Mouse (Mus musculus) adrenal gland, postnatal 4 days (tissue): ENCODE data around the gene Wwc1. TPM values are rescaled to one million over a fixed set of nuclear protein-coding genes. Genes with fewer than 3 reads are reported as not detected.

Source experiments
- DNase-seq, 2 experiments: peaks; one replicate each; pipeline ENCODE4 v3.0.0; 2021 to 2022; ENCODE audit warnings: low spot score in 2 of 2, mixed read lengths in 2 of 2
- total RNA-seq, 2 experiments: library from RNA; stranded (reverse); gene quantifications; 2 replicates each; pipeline ENCODE4 v1.2.3; 2021

The Wwc1 gene
- total RNA-seq, 2 experiments from 2014 or later = 39.6 to 57.7 TPM

DNA sequence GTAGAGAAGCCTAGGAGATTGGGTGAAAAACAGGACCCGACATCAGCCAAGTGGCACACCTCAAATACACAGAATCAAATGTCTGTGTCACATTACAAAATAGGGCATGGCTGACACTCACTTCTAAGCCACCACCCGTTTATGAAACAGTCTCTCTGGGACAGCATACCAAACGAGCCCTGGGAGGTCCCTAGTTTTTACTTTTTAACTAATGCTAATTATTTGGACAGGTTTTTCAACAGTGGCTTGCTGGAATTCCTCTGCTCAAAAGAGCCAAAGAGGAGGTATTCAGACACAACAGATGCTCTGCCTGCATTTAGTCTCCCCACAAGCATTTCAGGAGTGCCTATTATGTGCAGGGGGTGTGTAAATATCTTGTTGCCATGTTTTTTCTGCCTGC lies 44.7 kb downstream of the Wwc1 start:
- no peak for DNase-seq

DNA sequence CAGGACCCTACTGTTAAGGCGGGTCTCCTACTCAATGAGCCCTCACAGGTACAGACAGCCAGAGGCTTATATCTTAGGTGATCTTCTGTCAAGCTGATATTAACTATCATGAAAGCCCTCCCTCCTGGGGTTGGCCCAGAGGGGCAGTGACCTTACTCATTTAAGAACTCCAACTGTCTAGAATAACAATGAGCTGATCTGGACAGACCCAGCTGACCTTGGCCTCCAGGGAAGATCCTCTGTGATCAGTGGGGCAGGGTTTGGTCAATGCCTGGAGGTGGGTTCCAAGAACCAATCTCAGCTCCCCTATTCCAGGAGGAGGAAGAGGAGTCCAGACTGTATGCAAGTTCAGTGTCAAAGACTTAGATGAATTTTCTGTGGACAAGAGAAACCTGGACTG lies 45.2 kb downstream of the Wwc1 start:
- DNase-seq = no peak

DNA sequence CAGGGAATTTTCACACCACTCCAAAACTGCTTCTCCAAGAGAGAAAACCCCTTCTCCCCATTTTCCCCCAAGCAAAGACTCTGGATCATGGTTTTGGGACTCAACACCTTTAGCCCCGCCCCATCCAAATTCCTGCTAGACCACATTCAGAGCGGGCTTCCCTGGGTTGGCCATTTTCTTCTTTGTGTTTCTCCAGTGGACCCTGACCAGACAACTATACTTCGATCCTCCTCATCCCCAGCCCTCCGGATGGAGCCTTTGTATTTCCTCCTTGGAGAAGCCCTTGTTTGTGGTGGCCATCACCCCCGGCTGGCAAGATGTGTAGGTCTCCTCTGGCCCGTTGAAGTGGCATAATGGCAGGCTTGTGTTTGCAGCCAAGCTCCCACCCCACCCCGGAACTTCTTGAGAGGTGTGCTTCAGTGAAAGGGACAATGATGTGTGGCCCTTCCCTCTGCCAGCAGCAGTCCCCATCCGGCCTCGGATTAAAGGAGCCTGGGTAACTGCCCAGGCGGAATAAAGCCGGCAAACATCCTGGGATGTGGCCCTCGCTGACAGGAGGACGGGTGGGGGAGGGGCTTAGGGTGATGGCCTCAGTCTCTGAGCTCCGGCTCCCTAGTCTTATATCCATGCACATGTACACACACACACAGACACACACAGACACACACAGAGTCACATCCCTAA lies 46.8 kb downstream of the Wwc1 start:
- DNase-seq = no peak

DNA sequence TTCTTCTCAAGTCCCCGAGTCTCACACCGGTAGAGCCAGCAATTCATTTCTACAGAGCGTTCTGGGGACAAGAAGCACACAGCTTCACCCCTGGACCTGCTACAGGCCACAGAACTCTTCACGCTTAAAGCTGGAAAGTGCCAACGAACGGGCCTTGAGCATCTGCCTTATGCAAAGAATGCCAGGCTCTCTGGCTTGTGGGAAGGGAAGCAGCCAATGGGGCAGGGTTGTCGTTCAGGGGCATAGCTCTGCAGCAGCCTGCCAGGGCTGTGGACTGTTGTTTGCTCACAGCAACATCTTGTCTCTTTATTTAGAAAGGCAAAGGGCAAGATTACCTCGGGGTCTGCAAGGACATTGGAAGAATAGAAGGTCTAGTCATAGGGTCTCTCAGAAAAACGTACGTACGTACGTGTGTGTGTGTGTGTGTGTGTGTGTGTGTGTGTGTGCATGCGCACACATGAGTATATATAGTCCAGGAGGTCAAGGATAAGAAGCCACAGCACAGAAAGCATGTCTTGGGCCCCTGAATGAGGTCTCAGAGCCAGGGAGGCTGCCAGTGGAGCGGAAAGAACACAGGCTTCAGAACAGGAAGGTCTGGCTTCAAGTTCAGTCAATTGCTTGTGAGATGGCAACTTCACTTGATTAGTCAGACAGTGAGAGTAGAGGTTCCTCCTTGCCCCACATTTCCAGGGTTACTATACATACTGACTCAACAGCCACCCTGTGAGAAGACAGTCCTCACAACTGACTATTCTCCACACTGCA lies 48.0 kb downstream of the Wwc1 start:
- no peak for DNase-seq

DNA sequence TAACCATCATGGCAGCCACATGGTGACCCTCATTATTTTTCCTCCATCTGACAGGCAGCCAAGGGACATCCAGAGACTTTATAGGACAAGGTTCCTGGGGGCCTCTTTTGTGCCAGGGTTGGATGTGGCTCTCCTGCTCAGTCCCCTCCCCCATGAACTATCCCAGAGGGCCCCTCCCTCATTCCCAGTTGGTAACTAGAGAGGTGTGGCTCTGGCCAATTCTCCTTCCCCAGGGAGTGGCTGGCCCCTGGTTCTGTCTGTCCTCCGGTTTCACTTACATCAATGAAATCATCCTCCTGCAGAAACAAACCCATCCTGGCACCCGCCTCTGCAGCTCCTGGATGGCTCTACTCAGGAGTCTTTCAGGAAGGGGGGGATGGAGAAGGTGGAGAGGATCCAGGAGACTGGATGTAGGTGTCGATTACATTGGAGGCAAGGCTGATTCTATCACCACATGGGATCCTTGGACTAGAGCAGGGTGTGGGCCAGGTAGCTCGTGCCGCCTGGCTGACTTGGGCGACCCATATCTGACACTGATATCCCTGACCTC lies 49.7 kb downstream of the Wwc1 start:
- no peak for DNase-seq

DNA sequence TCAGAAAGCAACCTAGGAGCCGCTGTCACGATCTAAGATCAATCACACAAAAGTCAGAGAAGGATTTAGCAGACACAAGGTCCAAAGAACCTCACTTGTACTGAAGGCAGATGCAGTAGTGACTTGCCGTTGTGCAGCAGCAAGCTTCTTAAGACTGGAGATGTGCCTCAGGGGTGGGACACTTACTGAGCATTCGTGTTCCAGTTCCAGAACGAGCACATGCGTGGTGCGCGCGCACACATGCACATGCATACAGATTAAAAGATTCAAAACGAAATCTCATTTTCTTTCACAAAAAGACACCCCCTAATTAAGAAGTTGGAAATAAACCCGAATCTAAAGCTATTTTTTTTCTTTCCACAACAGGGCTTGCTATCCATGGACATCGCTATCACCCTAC lies 51.9 kb downstream of the Wwc1 start:
- no peak for DNase-seq

DNA sequence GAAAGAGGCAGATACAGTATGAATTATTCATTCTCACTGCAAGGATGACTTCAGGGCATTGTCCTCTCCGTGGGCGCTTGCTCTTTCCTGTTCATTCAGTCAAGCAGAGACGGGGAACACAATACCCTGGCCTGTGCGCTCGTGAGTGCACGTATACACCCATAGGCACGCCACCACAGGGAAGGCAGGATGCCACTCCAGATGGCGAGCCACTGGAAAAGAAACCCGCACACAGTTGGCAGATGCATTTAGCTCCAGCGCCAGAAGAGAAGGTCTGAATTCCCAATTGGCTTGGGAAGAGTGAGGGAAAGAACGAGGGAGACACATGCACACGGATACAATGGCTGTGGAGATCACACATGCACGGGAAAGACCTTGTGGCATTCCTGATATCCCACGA lies 53.0 kb downstream of the Wwc1 start:
- DNase-seq = no peak

DNA sequence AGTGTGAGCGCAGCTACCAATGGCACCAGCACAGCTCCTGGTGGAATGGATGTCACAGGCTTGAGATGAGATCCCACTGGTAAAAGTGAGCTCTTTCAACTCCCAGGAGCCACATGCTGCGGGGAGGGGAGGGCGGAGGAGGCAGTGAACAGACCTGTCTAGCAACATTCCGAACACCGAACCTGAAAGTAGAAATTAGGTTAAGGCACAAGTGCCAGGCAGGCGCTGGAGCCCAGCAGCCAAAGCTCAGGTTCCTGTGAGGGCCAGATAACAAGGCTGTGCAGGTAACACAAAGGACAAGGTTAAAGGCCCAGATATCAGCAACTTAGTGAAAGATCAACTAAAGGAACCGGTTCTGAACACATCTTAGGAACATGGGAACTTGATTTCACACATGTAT lies 54.7 kb downstream of the Wwc1 start:
- no peak for DNase-seq

DNA sequence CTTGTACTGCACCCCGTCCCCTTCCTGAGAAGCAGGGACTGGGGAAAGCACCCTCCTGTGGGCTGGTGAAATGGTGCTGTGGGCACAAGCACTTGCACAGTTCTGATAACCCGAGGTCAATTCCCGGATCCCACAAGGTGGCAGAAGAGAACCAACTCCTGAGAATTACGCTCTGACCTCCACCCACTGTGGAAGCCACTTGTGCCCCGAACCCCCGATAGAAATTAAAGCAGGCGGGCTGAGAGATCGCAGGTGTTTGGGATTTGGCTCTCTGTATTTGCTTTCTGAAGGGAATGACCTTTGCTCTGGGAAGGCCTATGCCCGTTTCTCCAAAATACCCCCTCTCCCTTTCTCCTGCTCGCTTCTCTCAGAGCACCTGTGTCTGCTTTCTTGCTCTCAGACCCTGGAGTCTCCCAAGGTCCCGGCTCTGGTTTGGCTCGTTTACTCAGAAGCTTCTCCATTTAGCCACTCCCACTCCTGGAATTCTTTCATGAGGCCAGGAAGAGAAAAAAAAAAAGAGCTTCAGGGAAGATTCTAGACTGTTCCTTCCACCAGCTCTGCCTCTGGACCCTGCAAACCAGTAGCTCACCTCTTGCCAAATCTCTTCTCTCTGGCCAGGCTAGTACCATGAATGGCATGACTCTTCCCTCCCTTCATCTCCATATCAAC lies 58.0 kb downstream of the Wwc1 start:
- no peak for DNase-seq

DNA sequence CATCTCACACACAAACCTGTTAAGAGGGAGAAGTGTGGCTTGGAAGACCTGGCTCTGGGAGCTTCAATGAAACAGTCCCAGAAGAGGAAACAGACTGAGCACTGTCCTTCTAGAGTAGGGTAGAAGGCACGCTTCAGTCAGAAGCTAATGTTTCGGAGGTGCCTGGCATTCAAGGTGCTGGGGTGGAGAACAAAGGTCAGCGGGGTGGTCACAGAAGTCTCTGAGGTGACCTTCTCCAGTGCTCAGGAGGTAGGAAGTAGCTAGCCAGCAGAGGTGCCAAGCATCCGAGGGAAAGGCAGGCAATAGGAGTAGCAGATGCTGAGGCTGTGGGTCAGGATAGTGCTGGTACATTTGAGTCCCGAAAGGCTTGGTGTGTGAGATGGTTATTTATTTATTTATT lies 59.6 kb downstream of the Wwc1 start:
- no peak for DNase-seq

DNA sequence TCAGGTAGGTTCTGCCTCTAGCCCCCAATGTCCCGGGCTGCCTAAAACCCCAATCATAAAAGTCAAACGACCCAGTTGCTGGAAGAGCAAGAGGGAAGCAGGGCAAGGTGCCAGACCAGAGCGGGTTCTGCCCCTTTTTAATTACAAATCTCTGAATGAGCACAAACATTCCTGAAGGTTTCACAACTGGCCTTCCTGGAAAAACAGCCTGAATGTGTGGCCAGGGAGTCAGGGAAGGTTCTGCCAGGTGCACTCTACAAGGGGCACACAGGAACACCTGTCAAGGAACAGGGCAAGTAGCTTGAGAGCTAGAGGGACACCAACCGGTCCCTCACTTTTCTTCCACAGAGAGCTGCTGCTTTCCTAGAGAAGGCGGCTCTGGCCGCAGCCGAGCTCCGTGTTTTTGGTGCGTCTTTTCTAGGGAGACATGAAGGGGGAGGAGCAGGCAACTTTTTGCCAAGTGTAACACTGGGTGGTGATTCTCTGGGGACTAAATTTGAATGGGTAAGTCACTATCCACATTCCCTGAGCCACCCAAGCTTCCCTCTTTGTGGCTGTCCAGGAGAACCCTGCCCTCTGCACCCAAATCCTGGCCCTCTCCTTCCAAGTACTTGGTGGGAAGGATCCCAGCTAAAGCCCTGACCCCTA lies 60.3 kb downstream of the Wwc1 start:
- DNase-seq = no peak

DNA sequence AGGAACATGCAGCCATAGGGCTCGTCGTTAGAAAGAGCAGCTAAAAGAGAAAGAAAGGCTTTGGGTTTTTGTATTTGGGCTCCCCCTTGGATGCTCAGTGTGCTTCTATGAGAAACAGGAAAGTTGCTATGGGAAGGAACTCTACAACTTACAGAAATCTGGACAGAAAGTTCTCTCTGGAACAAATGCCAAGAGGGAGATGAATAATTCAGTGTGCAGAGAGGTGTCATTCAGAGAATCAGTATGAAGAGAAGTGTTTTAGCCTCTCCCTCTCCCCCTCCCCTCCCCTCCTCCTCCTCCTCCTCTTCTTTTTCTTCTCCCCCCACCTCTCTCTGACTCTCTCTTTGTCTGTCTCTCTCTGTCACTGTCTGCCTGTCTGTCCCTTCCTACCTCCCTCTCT lies 60.9 kb downstream of the Wwc1 start:
- DNase-seq = no peak

DNA sequence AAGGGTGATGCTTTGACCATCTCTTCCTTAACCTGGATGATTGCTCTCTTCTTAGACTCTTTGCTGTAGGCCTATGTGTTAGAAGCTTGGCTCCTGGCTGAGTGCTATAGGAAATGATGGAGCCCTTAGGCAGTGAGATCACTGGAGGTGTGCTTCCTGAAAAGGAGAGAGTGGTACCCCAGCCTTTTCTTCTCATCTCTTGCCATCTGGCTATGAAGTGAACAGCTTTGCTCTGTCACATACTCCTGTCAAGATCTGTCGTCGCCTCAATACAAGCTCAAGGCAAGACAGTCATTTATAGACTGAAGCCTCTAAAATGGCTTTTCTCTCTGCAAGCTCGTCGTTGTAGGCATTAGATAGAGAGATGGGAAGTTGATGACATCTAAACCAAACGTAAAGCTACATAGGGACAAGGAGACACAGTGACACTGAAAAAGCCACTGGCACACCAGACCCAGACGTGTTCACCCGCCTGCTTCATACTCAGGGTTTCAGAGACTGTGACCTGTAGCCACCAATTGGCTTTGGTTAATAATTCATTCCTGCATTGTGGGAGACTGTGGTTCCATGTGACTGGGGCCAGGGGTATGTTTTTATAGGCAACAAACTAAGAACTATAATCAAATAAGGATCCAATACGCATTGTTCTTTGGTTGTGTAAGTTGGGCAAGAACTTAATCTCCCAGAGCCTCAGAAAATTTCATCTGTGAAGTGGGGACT lies 63.7 kb downstream of the Wwc1 start:
- no peak for DNase-seq

DNA sequence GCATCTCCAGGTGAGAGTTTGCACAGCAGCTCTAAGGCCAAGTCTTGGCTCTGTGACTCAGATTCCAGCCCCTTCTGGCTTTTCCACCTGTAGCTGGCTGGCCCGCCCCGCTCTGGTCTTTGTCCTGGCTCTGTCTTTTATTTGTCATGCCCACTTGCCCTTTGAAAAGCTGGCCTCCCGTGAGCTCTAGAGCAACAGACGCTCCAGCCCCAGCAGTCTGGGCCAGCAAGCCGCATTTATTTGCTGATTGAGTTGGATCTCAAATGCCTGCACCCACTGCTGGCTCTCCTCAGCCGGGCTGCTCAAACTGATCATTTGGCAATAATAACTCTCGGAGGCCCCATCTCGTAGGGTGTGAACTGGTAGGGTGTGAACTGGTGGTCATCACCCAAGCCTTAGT lies 64.8 kb downstream of the Wwc1 start:
- no peak for DNase-seq

DNA sequence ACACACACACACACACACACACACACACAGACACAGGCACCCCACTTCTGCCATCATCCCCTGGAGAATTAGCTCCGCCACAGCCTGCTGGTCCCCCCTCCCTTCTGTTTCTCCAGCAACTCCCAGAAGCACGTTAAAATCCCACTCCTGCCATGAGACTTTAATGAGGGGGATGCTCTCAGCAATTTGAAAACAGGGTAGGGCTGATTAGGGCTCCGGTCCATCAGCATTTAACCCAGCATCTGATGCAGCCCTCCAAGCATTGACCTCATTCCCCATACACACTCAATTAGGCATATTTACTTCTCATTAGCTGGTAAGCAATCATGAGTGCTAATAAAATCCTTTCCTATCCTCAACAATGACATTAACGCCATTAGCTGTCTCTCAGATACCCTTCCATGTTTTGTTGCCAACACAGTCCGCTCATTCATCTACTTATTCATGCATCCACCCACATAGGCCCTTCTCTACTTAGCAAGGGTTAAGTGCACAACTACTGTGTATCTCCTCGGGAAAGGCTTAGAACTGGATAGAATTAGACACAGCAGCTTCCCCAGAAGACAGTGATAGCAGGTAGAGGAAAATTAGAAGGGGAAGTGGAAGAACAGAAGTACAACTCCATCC lies 66.8 kb downstream of the Wwc1 start:
- DNase-seq = no peak

DNA sequence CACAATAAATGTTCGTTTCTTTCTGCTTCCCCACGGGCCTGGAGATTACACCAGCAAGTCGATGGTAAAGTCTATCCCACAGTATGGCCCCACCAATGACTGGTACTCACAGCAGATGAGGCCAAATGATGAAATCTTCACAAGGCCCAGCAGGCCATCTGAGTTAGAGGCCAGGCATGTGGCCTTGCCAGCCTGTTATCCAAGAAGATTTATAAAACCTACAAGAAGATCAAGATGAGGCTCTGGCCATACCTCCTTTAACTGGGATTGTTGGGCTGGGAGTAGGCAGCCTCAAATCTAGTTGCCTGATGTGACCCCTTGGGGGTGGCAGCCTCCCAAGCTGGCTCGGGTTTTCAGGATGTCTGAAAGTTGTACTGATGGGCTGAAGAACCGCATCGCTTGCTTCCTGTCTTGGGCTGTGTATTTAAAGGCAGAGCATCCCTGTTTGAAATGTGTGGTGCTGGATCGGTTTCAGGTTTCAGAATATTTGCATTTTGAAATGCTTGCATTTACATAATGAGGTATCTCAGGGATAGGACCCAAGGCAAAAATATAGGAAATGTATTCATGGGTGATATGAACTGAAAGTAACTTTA lies 75.3 kb downstream of the Wwc1 start:
- no peak for DNase-seq

DNA sequence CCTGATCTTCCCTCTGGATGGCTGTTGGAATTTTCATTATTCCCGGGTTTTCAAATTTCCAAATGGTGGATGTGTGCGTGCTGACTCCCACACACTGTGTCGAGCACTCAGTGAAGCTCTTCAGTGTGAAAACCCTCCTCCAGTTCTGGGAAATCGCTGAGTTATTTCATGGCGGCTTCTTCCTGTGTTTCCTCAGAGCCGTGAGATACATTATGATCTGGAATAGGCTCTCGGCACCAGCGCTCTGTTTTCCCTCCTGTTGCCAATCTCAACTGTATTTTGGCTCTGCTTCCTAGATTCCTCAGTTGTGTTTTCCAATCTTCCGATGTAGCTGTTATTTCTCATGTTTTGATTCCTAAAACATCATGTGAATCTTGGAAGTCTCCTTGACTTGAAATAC lies 77.2 kb downstream of the Wwc1 start:
- DNase-seq = no peak

DNA sequence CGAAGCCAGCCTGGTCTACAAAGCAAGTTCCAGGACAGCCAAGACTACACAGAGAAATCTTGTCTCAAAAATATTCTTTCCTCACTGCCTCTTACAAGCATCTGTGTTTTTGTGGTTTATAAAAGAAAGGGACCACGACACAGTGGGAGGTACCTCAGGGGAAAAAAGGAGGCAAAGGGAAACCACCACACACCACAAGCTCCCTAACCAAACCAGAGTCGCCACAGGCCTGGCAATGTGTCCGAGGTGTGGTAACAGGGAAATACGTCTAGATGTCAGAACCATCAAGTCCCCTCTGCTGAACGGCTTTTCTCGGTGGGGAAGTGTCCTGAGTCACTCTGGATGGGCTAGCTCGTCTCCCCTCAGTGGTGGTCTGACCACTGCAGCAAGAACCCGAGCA lies 80.4 kb downstream of the Wwc1 start:
- DNase-seq = no peak

DNA sequence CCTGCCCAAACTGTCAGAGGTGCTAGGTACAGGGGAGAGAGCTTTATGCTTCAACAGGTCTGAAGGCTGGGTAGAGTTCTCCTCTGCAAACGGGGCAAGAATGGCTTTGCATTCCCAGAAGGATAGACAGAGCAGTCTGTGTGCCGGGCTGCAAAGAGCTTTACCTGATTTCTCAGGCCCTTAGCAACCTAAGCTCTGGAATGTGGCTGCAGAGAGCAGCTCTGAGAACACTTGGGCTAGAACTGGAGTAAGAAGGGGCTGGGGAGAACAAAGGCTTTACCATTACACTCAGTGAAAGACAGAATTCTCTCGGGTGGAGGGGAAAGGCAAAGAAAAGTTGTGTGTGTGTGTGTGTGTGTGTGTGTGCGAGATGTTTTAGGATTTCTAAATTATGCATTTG lies 86.9 kb downstream of the Wwc1 start:
- no peak for DNase-seq

DNA sequence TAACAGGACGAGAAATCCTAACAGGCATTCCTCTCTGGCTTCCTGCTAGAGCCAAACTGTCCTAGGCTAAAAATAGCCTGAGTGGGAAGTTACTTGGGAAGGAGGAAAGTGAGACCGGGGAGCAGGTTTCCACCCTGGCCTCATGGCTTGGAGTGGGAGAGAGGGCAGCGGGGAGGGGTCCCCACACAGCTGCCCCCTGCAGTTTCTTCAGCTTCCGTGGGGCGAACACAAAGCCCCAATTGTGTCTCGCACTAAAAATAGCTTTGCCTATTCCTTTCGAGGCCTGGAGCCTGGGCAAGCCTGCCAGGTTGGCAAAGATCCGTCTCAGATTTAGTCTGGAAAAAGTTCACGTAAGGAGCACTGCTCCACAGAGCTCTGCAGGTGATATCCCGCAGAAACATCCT lies 87.3 kb downstream of the Wwc1 start:
- DNase-seq = no peak
